Mouse (Mus musculus) hindbrain, embryonic 15.5 days (tissue): ENCODE results near the gene Casz1. TPM values are rescaled to one million over a fixed set of nuclear protein-coding genes. Genes with fewer than 3 reads are reported as not detected.

Source experiments
- ATAC-seq: fragments of 200-750 bp; cut with Nextera tagmentation; 2 replicates; pipeline ENCODE4 v1.8.0; 2017; ENCODE audit warnings: low read depth, moderate number of reproducible peaks, moderate TSS enrichment; ENCODE audit not compliant: low FRiP score
- H3K27ac ChIP-seq: fragments of 300-500 bp; sonication (generic); replicated peaks from 2 replicates; pipeline ENCODE4 v1.5.1; 2015; ENCODE audit warnings: mild to moderate bottlenecking, inconsistent platforms
- H3K27me3 ChIP-seq: fragments of 300-500 bp; sonication (generic); 2 replicates; pipeline ENCODE4 v1.6.1; 2015; ENCODE audit warnings: control low read depth, inconsistent platforms
- H3K36me3 ChIP-seq: fragments of 300-500 bp; sonication (generic); 2 replicates; pipeline ENCODE4 v1.6.1; 2015; ENCODE audit warnings: control low read depth, inconsistent platforms
- H3K4me1 ChIP-seq: fragments of 300-500 bp; sonication (generic); replicated peaks from 2 replicates; pipeline ENCODE4 v1.6.1; 2015; ENCODE audit warnings: control low read depth, inconsistent platforms
- H3K4me2 ChIP-seq: fragments of 300-500 bp; sonication (generic); 2 replicates; pipeline ENCODE4 v1.6.1; 2015; ENCODE audit warnings: moderate library complexity, mild to moderate bottlenecking, inconsistent platforms
- H3K4me3 ChIP-seq: fragments of 300-500 bp; sonication (generic); 2 replicates; pipeline ENCODE4 v1.5.1; 2015; ENCODE audit warnings: mild to moderate bottlenecking, inconsistent platforms
- H3K9ac ChIP-seq: fragments of 300-500 bp; sonication (generic); 2 replicates; pipeline ENCODE4 v1.6.1; 2015; ENCODE audit warnings: inconsistent platforms
- H3K9me3 ChIP-seq: fragments of 300-500 bp; sonication (generic); 2 replicates; pipeline ENCODE4 v1.6.1; 2016; ENCODE audit warnings: control low read depth, inconsistent platforms
- WGBS: fragments of 180-500 bp; shearing (Covaris S2); methylation state at CpG from one replicate; pipeline ENCODE4 v1.1.7; 2015; 5-methylcytosine and 5-hydroxymethylcytosine counted together
- polyA plus RNA-seq: library from polyadenylated mRNA; unstranded; fragments of >200 nt; fragmentation: Nextera tagmentation; extraction: Ambion mirVana; gene quantifications from 2 replicates; pipeline ENCODE4 v1.2.1, GENCODE M21; 2015

The Casz1 gene
- polyA plus RNA-seq, 1 experiment from 2014 or later = 4.6 TPM

DNA sequence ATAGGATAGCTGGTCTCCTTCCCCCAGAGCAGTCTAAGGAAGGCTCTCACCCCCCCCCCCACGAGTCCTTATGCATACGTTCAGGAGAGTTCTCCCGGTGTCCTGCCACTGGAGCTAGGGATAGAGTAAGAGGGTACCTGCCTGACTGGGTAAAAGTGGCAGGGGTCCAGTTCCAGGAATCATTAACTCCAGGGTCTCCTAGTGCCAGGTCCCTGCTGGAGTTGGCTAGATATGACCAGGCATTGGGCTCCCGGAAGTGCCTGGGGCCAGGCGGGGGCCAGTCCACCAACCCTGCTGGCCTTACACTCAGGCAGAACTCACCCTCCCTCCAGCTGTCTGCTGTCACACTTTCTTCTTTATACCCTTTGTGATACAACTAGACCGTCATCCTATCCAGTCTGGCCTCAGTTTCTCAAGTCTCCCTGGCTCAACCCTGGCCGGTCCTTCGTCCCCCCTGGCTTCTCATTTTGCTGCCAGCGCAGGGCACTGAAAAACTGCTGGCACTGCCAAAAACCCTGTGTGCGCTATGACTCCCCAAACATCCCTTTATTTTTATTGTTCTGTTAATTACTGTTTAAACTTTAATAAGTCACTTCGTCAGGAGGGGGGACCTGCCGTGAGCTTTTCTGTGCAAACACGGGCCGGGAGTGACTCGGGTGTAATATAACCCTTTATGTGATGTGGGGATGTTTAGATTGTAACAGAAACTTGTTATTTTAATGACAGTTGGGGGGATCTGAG lies 114.6 kb downstream of the Casz1 start:
- ATAC-seq = no peak
- H3K27ac ChIP-seq = no peak overlapping the region
- H3K27me3 ChIP-seq = peaks cover 5% of the 10 kb centered on the region
- H3K9me3 ChIP-seq = no peaks in the 10 kb centered on the region
- H3K9ac ChIP-seq = no peak overlapping the region
- H3K4me1 ChIP-seq = peaks cover 84% of the 10 kb centered on the region
- H3K4me2 ChIP-seq = no peak overlapping the region
- H3K36me3 ChIP-seq = no peaks in the 10 kb centered on the region
- 53% methylated on average over 15 of the region's 15 CpGs for WGBS
- no peak overlapping the region for H3K4me3 ChIP-seq

DNA sequence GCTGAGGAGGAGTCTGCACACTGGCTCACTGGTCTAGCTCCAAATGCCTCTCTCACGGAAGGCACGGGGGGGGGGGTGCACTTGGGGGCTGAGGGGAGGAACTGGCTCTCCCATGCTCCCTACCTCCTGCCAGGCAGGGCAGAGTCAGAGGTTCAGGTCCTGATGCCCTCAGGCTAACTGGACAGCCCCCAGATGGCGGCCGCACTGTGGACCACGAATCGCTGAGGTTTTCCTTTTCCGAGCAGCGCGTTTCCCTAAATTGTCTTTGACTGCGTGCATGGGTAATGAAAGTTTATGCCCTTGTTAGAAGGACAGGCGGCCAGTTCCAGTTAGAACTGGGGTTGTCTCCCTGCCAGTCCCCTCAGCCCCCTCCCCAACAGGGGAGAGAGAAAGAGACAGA lies 116.4 kb downstream of the Casz1 start:
- no peaks in the 10 kb centered on the region for H3K36me3 ChIP-seq
- no peak overlapping the region for H3K4me3 ChIP-seq
- H3K9ac ChIP-seq = no peak overlapping the region
- H3K4me2 ChIP-seq = no peak overlapping the region
- 0 out of 2 replicates have a peak overlapping the region, but pooled peaks have one; percentile 12 for H3K27ac ChIP-seq
- no peak for ATAC-seq
- 56% methylated on average over 11 of the region's 11 CpGs for WGBS
- no peaks in the 10 kb centered on the region for H3K9me3 ChIP-seq
- H3K27me3 ChIP-seq = peaks cover 7% of the 10 kb centered on the region
- peaks cover 87% of the 10 kb centered on the region for H3K4me1 ChIP-seq

DNA sequence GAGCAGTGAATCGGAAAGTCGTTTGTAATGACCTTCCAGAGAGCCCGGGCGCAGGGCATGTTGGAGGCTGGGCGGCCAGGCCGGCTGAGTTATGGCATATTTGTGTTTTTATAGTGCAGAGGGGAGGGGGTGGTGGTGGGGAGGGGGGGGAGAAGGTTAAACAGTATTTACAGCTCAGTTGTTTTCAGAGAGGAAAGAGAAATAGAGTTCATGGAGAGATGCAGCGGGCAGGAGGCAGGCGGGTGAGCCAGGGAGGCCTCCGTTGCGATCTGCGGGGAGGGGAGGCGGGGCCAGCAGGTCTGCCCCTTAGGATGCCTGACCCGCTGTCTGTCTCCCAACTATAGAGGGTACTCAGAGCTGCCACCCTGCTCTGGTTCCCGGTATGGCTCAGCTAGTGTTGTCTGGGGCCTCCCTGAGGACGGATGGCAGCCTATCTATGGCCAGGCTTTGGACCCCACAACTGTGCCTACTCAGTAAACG lies 118.0 kb downstream of the Casz1 start:
- peak overlapping the region; percentile 51; the same call in 1 of the 2 replicates for H3K27ac ChIP-seq
- 8% methylated on average over 16 of the region's 16 CpGs for WGBS
- no peak overlapping the region for H3K4me3 ChIP-seq
- peak overlapping the region; percentile 7; the same call in 1 of the 2 replicates for H3K9ac ChIP-seq
- peaks cover 96% of the 10 kb centered on the region for H3K4me1 ChIP-seq
- H3K9me3 ChIP-seq = no peaks in the 10 kb centered on the region
- ATAC-seq = peak; percentile 35; the same call in 1 of the 2 replicates
- peaks cover 9% of the 10 kb centered on the region for H3K27me3 ChIP-seq
- no peaks in the 10 kb centered on the region for H3K36me3 ChIP-seq
- H3K4me2 ChIP-seq = peak overlapping the region; percentile 31

- H3K4me1 ChIP-seq = peaks cover 91% of the 10 kb centered on the region
- H3K27me3 ChIP-seq = peaks cover 8% of the 10 kb centered on the region
- H3K4me3 ChIP-seq = no peak overlapping the region
- 67% methylated on average over 9 of the region's 9 CpGs for WGBS
- H3K9me3 ChIP-seq = no peaks in the 10 kb centered on the region
- H3K36me3 ChIP-seq = no peaks in the 10 kb centered on the region
- peak overlapping the region; percentile 14; the same call in 1 of the 2 replicates for H3K27ac ChIP-seq
- H3K4me2 ChIP-seq = no peak overlapping the region
- ATAC-seq = no peak
- H3K9ac ChIP-seq = no peak overlapping the region
Observed at GRCm38 (mm10) chr4:148923414-148923813, 119.2 kb downstream of the Casz1 start.

DNA sequence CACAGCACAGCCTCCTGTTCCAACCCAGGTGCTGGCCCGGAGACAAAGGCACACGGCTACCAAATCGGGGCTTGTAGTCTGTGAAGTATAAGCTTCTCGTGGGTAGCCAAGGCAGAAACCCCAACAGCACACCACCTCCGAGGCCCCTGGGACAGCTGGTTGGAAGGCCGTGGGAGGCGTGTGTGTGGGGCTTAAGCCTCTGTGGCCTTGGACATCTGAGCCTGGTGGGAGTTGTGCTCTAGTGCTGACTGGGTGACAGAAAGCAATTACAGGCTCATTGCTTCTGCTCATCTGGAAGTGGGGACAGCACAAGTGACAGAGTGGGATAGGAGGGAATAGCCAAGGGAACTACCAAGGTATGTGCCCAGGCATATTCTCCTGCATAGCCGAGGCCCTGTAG lies 119.7 kb downstream of the Casz1 start:
- 68% methylated on average over 8 of the region's 8 CpGs for WGBS
- peaks cover 8% of the 10 kb centered on the region for H3K27me3 ChIP-seq
- H3K4me2 ChIP-seq = no peak overlapping the region
- H3K9me3 ChIP-seq = no peaks in the 10 kb centered on the region
- ATAC-seq = no peak
- no peaks in the 10 kb centered on the region for H3K36me3 ChIP-seq
- peaks cover 86% of the 10 kb centered on the region for H3K4me1 ChIP-seq
- H3K27ac ChIP-seq = peak overlapping the region; percentile 14
- no peak overlapping the region for H3K9ac ChIP-seq
- H3K4me3 ChIP-seq = no peak overlapping the region

DNA sequence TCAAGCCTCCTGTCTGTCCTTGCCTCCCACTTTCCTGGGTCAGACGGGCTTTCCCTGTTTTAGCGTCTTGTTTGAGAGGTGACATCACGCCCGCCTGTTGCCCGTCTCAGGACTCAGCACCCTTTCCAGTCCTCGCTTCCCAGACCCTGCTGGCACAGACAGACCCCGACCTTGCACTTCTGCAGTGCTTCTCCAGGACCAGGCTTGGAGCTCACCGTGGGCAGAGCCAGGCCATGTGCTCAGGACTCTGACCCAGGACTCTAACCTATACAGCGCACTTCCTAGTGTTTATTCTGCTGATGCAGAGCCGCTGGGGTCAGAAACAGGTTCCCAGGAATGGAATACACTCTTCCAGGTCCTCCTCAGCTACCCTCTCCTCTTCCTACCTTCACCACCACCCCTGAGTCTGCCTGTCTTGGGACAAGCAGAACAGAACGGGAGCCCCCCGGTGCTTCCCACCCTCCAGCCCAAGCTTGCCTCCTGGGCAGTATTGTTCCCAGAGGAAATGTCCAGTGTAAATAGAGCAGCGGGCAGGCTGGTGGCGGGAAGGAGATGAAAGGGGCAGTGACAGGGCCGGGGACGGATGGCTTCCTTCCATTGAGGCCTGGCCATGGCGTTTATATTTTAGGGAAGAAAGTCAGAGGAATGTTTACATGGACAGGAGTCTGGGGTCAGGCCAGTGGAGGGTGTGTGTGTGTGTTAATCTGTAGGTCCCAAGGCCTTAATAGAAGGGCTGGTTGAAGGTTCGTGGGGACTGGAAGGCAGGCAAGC lies 121.5 kb downstream of the Casz1 start:
- no peak overlapping the region for H3K4me3 ChIP-seq
- H3K4me2 ChIP-seq = no peak overlapping the region
- 41% methylated on average over 18 of the region's 18 CpGs for WGBS
- H3K9ac ChIP-seq = no peak overlapping the region
- no peaks in the 10 kb centered on the region for H3K36me3 ChIP-seq
- H3K27ac ChIP-seq = no peak overlapping the region
- H3K4me1 ChIP-seq = peaks cover 77% of the 10 kb centered on the region
- no peak for ATAC-seq
- no peaks in the 10 kb centered on the region for H3K9me3 ChIP-seq
- peaks cover 6% of the 10 kb centered on the region for H3K27me3 ChIP-seq

GRCm38 (mm10) chr4:148926459-148926858 lies 122.2 kb downstream of the Casz1 start:
- Histone ChIP-seq H3K9me3 (no peaks in the 10 kb centered on the region), H3K4me2 (no peak overlapping the region), H3K27me3 (peaks cover 6% of the 10 kb centered on the region), H3K4me1 (peaks cover 78% of the 10 kb centered on the region), H3K9ac (no peak overlapping the region), H3K4me3 (no peak overlapping the region), H3K27ac (no peak overlapping the region), H3K36me3 (no peaks in the 10 kb centered on the region)
- ATAC-seq = no peak
- 24% methylated on average over 8 of the region's 8 CpGs for WGBS

GRCm38 (mm10) chr4:148928316-148928715 lies 124.1 kb downstream of the Casz1 start:
- no peak overlapping the region for H3K4me3 ChIP-seq
- whole genome bisulfite sequencing = 69% methylated on average over 9 of the region's 9 CpGs
- no peaks in the 10 kb centered on the region for H3K9me3 ChIP-seq
- ATAC-seq = no peak
- H3K9ac ChIP-seq = no peak overlapping the region
- H3K27ac ChIP-seq = no peak overlapping the region
- peaks cover 6% of the 10 kb centered on the region for H3K27me3 ChIP-seq
- no peak overlapping the region for H3K4me2 ChIP-seq
- no peaks in the 10 kb centered on the region for H3K36me3 ChIP-seq
- H3K4me1 ChIP-seq = peaks cover 59% of the 10 kb centered on the region

GRCm38 (mm10) chr4:148928876-148929275 lies 124.6 kb downstream of the Casz1 start:
- peaks cover 54% of the 10 kb centered on the region for H3K4me1 ChIP-seq
- no peak overlapping the region for H3K4me2 ChIP-seq
- no peak overlapping the region for H3K27ac ChIP-seq
- no peaks in the 10 kb centered on the region for H3K9me3 ChIP-seq
- H3K9ac ChIP-seq = no peak overlapping the region
- no peaks in the 10 kb centered on the region for H3K36me3 ChIP-seq
- no peak for ATAC-seq
- H3K4me3 ChIP-seq = no peak overlapping the region
- WGBS = 88% methylated on average over 16 of the region's 16 CpGs
- H3K27me3 ChIP-seq = peaks cover 6% of the 10 kb centered on the region

- peaks cover 3% of the 10 kb centered on the region; the same call in 1 of the 2 replicates for H3K27me3 ChIP-seq
Observed at GRCm38 (mm10) chr4:148930721-148931229, 126.5 kb downstream of the Casz1 start.

DNA sequence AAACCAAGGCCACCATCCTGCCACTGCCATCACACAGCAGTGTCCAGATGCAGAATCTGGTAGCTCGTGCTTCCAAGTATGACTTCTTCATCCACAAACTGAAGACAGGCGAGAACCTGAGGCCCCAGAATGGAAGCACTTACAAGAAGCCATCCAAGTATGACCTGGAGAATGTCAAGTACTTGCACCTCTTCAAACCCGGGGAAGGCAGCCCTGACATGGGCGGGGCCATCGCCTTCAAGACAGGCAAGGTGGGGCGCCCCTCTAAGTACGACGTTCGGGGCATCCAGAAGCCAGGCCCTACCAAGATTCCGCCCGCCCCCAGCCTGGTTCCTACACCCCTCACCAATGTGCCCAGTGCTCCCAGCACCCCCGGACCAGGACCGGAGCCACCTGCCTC lies 128.9 kb downstream of the Casz1 start:
- Histone ChIP-seq H3K27me3 (peaks cover 3% of the 10 kb centered on the region; the same call in 1 of the 2 replicates), H3K9ac (no peak overlapping the region), H3K4me3 (no peak overlapping the region), H3K27ac (no peak overlapping the region), H3K9me3 (no peaks in the 10 kb centered on the region), H3K36me3 (no peaks in the 10 kb centered on the region), H3K4me1 (peaks cover 30% of the 10 kb centered on the region), H3K4me2 (no peak overlapping the region)
- ATAC-seq = no peak
- WGBS = 94% methylated on average over 13 of the region's 13 CpGs

More at GRCm38 (mm10) chr4:148930721-148931229, 126.5 kb downstream of the Casz1 start:
- Histone ChIP-seq H3K9me3 (no peaks in the 10 kb centered on the region), H3K36me3 (no peaks in the 10 kb centered on the region), H3K9ac (no peak overlapping the region), H3K27ac (peak overlapping the region; percentile 69), H3K4me2 (no peak overlapping the region), H3K4me3 (no peak overlapping the region), H3K4me1 (peaks cover 46% of the 10 kb centered on the region)
- ATAC-seq = no peak
- 46% methylated on average over 9 of the region's 9 CpGs for WGBS

- Histone ChIP-seq H3K4me1 (peaks cover 28% of the 10 kb centered on the region), H3K4me2 (no peak overlapping the region), H3K4me3 (no peak overlapping the region), H3K9ac (no peak overlapping the region), H3K9me3 (no peaks in the 10 kb centered on the region), H3K27ac (no peak overlapping the region), H3K27me3 (peaks cover 16% of the 10 kb centered on the region; the same call in 1 of the 2 replicates), H3K36me3 (no peaks in the 10 kb centered on the region)
- 25% methylated on average over 13 of the region's 13 CpGs for WGBS
- ATAC-seq = peak; percentile 32; the same call in 1 of the 2 replicates
Observed at GRCm38 (mm10) chr4:148935211-148935610, 131.0 kb downstream of the Casz1 start.
